Mouse (Mus musculus) liver, embryonic 11.5 days (tissue): ENCODE data around the gene Peak1. TPM values are rescaled to one million over a fixed set of nuclear protein-coding genes. Genes with fewer than 3 reads are reported as not detected.

Experiments used
- microRNA-seq: library from miRNA; unstranded; fragments of <30 nt; microRNA quantifications from one replicate; pipeline ENCODE4, GENCODE M21; 2017; ENCODE audit warnings: borderline number of aligned reads
- polyA plus RNA-seq: library from polyadenylated mRNA; unstranded; fragments of >200 nt; fragmentation: Nextera tagmentation; extraction: Ambion mirVana; gene quantifications from 2 replicates; pipeline ENCODE4 v1.2.1, GENCODE M21; 2014

The Peak1 gene
- polyA plus RNA-seq, 1 experiment from 2014 or later, result 10.0 TPM

Small RNAs within 50 kb of the gene (microRNA-seq; reads per million reads assigned to microRNA genes)
- 10.2 reads per million, percentile 22 among the genes with 10 or more reads in this experiment for gene Gm24270

Other genes with a start within 250 kb of the Peak1 start
- gene Hmg20a, start 542 bp upstream of the Peak1 start, polyA plus RNA-seq, result 38.0 and 42.2 TPM in 2 replicates